Mouse (Mus musculus) kidney, adult 9 months (tissue): ENCODE data around the gene Ifitm2.

Experiments
- DNase-seq: peaks from one replicate; pipeline ENCODE4 v3.0.0; 2022

Ifitm2 gene

DNA sequence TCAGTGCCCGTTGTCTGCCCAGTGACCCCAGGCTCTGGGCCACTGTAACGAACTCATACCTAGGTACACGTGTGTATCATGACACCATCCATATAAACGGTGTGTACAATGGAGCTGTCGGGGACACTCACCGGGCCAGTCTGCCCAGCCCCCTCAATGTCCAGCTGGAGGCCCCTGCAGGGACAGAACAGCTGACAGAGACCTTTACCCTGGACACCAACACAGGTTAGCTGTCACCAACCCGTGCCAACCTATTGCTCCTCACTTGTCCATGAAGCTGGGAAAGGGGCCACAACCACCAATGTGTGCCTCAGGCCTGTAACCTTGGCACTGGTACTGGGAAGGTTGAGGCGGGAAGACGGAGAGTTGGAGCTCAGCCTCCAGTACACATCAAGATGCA lies 13.4 kb downstream of the Ifitm2 start:
- peak; percentile 41 for DNase-seq

DNA sequence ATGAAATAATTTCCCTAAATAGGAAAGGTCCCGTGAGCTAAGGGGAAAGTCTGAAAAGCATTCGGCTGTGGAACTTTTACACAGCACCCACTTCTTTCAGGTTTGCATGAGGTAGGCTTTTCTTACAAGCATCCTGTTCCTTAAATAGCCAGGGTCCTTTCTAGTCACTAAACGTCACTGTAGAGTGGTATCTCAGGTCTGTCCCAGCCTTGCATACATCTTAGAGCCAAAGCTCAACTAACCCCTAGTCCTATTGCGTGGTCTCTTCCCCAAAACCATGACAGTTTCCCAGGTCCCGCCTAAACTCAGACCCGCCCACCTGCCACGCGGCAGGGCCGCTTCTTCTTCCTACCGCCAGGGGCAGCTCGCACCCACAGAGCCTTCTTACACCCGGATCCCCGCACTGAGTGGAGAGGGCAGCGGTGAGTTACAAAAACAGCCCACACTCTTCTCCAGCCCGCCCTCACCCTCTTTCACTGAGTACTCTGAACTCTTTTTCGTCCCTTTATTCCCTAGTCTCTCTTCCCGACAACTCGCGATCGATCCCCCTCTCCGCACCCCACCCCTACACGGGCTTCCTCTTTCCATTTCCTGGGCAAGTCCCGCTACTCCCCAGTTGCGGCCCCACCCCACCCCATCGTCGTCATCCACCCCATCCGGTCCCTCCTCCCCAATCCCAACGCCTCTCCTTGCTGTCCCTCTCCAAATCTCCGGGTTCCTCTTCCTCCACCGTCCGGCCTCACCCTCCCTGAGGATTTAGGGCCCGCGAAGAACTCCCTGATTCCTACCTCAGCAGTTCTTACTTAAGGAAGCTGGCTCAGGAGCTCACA lies 14.3 kb downstream of the Ifitm2 start, which contains the start of gene Pgghg:
Gene Pgghg, plus strand, starts transcription at position 170 of the 830 bp plus-strand sequence.
- DNase-seq, result peak; percentile 87

DNA sequence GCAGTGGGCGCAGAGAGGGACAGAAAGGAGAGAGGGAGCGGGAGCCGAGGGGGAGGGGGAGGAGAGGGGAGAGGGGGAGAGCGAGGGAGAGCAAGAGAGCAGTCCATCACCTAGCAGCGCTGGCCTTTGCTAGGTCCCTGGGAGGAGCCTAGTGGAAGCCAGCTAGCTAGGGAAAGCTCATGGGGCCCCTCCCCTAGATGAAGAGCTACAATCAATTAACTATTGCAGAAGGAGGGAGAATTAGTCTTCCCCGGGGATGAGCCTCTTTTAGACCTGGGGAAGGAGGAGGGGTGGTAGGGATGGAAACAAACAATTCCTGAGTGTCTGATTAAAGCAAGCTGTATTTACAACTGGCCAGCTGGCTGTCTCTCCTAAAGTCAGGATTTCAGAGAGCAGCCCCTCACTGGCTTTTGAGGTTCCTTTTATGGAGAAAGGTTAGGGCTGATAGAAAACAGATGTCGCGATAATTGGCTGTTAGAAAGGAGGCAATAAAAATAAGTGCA lies 16.1 kb downstream of the Ifitm2 start:
- peak; percentile 25 for DNase-seq

DNA sequence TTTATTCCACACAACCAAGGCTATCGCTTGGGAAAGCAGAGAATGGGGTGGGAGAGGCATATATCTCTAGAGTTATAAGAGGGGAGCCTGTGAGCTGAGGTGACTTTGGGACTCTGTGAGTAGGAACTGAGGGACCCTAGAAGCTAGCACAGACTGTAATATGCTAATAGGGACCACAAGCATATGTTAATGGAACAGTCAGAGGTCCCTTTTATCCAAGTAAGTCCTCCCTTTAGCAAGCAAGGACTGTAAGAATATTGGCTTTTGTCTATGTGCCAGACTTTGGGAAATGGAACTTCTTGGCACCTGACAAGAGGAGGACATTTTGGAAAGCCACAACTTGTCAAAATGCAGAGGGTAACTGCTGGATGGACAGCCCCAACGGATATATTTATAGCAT lies 16.9 kb downstream of the Ifitm2 start:
- DNase-seq, result no peak

DNA sequence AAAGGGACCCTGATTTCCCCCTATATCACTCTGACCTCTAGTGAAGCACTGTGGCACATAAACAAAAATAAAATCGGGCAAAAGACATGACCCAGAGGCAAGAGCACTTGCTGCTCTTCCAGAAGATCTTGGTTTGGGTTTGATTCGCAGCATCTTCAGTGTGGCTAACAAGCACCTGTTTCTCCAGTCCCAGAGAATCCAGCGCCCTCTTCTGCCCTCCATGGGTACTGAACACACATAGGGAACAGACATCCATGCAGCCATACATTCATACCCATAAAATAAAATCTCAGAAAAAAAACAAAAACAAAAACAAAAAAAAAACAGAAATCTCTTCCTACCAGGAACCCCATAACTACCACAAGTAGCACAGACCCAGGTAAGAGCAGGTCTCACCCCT lies 17.4 kb downstream of the Ifitm2 start:
- peak; percentile 41 for DNase-seq

DNA sequence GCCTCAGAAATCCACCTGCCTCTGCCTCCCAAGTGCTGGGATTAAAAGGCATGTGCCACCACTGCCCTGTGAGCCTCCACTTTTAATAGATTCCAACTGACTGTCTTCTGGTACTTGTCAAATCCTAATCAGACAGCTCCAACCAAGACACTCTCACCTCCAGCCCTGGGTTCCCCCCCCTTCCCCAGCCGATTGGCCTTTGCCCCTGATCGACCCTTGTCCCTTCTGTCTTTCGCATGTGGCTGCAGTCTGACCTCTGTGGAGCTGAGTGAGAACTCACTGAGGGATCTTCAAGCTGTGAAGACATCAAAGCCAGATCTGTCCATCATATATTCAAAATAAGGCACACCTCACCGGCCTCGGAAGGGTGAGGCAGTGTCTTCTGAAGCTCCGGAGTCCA lies 28.6 kb downstream of the Ifitm2 start:
- no peak for DNase-seq

DNA sequence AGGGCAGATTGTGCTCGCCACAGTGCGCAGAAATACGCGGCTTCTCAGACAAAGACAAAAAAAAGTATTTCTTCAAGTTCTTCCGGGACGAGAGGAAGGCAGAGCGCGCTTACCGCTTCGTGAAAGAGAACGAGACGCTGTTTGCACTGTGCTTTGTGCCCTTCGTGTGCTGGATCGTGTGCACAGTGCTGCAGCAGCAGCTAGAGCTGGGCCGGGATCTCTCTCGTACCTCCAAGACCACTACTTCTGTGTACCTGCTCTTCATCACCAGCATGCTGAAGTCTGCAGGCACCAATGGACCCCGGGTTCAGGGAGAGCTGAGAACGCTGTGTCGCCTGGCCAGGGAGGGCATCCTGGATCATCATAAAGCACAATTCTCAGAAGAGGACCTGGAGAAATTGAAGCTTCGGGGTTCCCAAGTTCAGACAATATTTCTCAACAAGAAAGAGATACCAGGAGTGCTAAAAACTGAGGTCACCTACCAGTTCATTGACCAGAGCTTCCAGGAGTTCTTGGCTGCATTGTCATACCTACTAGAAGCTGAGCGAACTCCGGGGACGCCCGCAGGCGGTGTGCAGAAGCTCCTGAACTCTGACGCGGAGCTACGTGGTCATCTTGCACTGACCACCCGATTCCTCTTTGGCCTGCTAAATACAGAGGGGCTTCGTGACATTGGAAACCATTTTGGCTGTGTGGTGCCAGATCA lies 32.6 kb downstream of the Ifitm2 start:
- no peak for DNase-seq

DNA sequence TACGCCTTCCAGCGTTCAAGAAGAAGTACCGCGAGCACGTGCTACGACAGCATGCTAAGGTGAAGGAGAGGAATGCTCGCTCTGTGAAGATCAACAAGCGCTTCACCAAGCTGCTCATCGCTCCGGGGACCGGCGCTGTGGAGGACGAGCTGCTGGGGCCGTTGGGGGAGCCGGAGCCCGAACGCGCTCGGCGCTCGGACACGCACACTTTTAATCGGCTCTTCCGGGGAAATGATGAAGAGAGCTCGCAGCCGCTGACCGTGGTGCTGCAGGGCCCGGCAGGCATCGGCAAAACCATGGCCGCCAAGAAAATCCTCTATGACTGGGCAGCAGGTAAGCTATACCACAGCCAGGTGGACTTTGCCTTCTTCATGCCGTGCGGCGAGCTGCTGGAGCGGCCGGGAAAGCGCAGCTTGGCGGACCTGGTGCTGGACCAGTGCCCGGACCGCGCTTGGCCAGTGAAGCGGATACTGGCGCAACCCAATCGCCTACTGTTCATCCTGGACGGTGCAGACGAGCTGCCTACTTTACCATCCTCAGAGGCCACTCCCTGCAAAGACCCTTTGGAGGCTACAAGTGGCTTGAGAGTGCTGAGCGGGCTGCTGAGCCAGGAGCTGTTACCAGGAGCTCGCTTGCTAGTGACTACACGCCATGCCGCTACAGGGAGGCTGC lies 33.3 kb downstream of the Ifitm2 start:
- DNase-seq, result peak; percentile 95

DNA sequence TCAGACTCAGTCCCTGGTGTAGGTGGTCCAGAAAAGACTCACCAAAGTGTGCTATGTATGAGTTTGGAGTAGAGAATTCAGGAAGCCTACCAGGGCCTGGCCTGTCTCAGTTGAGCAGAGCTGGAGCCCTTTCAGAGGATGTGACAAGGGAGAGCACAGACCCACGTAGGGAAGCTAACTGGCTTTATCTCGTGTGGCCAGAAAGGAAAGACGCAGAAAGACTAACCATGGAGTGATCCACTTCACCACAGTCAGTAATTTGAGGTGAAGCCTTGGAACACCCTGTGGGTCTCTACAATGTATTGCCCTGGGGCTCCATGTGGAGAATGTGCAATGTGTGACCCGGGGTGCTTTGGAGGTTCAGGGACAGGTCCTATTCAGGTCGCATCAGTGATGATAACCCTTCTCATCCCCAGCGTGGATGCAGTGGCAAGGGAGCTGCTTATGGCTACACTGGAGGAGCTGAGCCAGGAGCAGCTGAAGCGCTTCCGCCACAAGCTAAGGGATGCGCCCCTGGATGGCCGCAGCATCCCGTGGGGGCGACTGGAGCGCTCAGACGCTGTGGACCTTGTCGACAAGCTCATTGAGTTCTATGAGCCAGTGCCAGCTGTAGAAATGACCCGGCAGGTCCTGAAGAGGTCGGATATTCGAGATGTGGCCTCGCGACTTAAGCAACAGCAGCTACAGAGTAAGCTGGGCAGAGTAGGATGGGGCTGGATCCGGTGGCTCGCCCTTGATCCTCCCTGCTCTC lies 34.4 kb downstream of the Ifitm2 start:
- DNase-seq, result peak; percentile 64

DNA sequence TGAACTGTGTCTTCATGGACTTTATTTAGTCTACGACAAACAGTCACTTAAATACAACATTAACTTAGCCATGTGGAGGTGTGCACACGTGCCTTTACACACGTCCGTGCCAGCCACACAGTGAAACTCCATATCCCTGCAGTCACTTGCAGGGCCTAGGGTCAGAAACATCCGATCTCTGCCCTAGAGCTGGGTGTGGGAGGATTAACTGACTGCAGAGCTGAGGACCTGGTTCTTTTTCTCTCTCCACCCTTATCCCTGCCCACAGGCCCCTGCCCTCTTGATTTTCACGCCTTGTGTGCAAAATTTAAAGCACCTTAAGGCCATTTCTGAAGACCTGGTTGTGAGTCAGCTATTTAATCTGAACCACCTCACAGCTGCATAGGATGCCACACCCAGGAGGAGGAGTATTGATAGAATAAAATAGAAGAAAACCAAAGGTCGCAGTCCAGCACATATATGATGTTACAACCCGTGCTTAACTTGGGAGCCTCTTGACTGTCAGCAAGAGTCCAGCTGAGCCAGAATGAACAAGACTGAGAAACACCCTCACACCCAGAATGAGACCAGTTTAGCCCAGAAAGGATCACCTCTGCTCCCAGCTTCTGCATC lies 35.3 kb downstream of the Ifitm2 start, which contains the start of gene Nlrp6:
Gene Nlrp6, plus strand, starts transcription at position 485 of the 612 bp plus-strand sequence.
- DNase-seq, result no peak

DNA sequence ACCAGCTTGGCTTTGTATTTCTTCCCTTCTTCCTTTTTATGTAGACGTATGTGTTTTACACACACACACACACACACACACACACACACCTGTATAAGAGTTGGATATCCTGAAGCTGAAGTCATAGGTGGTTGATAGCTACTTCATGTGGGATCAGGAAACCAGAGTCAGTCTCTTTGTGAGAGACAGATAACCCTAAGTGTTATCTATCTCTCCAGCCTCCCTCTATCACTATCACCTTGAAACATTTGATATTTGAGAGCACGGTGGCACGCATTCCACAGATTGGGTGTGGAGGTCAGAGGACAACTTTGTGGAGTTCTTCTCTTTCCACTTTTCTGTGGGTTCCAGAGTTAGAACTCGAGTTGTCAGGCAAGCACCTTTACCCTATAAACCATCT lies 35.9 kb downstream of the Ifitm2 start:
- no peak for DNase-seq

DNA sequence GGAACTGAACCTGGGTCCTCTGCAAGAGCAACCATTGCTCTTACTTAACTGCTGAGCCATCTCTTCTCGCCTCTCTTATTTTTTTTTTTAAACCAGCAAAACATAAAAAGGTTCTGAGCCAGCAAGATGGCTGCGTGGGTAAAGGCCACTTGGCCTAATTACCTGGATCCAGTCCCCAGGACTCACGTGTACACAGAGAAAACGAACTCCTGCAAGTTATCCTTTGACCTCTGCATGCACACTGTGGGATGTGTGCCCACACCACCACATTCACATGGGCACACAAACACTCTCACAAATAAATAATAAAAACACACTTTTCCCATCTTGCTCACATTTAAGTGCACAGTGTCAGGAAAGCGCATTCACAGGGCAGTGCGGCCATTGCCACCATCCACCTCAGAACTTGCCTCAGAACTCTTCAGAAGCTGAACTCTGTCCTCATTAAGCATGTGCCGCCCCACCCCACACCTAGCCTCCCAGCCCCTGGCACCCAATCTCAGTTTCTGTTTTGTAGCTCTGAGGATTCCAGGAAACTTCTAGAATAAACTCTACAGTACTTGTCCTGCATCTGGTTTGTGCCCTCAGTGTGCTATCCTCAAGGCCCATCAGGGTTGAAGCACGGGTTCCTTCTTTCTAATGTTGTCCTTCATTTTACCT lies 41.6 kb downstream of the Ifitm2 start:
- peak; percentile 91 for DNase-seq

DNA sequence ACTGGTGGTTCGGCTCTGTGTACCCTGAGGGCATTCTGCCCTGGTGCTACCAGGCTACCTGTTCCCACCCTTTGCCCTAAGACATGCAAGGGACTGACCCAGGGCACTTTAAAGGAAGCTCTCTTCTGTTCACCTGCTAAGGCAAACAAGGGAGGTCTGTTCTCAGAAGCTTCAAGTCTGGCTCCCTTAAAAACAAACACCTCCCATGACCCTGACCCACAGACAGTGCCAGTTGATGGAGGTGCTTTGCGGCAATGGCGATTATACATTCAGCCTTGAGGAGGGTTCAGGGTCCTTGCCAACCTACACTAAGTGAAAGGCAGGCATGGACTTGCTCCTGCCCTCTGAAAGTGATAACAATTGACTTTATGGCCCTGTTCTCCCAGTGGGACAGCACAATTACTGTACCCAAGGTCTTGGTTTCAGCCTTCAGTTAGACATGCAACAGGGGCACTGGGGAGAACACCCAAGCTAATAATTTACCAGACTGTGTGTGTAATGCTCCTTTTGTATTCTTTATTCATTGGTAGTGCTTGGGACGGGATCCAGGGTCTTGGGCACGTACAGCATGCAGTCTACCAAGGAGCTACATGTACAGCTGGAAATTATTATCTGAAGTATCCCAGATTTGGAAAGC lies 42.8 kb downstream of the Ifitm2 start:
- peak; percentile 81 for DNase-seq

DNA sequence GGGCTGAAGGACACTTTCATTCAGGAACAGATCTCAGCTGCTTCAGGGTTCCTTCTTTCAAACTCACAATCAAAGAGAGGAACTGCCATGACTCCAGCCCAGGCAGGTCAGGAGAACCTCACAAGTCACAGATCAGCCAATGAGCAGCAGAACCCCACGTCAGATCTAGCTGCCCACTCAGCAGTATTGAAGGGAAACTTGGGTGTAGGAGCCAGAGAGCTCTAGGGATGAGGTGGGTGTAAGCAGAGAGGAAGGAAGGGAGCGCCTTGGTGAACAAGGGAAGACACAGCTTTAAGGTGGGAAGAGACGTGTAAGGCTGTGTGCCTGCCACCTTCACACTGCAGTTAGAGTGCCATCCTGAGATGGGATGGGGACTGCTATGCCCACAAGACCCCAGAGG lies 43.5 kb downstream of the Ifitm2 start:
- DNase-seq, result no peak

DNA sequence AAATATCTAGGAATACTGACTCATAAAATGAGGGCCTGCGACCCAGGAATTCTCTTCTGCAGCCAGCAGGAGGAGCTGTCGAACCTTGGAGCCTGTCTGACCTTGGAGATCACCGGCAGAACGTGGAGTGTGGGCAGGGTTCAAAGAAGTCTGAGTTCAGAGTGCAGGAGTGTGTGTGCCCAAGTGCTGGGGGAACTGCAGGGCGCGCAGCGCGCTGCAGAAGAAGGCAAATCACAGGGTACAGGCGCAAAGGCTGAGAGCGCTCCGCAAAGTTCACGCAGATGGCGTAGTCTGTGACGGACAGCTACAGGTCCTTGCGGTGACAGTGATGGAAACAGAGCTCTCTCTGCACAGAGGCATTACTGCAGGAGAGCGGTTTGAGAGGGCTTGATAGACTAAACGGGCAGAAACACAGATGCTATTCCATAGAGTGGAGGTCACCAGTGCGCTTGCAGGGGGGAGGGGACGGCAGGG lies 47.1 kb downstream of the Ifitm2 start:
- peak; percentile 93 for DNase-seq

DNA sequence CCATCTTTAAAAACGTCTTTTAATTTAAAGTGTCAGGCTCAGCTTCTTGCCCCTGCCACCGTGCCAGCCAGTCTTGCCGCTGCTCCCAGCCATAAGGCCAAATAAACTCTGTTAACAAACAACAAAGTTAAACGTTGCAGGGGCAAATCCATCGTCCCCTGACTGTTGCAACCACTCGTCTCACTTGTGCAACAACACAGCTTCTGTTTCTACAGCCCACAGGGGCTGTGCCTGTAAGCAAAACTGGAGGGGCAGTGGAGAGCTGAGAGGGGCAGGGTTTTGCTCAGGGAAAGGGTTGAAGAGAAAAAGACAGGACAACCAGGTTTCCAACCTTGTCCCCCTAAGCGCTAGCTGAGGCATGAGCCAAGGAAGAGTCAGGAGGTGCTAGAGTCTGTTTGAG lies 47.6 kb downstream of the Ifitm2 start:
- no peak for DNase-seq

DNA sequence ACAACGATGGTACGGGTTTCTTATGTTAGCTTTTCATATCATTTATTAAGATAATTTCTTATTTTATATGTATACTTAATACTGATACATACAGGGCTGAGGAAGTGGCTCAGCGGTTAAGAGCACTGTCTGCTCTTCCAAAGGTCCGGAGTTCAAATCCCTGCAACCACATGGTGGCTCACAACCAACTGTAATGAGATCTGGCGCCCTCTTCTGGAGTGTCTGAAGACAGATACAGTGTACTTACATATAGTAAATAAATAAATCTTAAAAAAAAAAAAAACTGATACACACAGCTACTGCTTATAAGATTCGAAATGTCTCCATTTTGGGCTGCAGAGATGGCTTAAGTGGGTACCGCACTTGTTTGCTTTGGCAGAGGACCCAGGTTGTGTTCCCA lies 48.1 kb downstream of the Ifitm2 start:
- DNase-seq, result no peak

DNA sequence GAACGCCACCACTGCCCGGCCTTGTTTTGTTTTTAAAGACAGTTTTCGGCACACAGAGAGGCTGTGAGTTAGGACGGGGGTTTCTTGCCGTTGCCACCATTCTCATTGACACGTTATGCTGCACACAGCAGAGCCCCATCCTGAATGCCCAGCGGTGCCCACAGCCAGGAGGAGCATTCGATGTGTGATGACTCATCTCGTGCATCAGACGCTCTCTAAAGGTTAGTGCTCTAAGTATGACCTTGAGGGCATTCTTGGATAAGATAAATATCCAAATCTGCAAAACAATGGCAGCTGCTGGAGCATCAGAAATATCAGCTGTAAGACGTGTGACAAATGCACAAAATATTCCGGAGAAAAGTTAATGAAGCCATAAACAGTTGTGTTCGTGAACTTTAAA lies 48.7 kb downstream of the Ifitm2 start:
- no peak for DNase-seq

DNA sequence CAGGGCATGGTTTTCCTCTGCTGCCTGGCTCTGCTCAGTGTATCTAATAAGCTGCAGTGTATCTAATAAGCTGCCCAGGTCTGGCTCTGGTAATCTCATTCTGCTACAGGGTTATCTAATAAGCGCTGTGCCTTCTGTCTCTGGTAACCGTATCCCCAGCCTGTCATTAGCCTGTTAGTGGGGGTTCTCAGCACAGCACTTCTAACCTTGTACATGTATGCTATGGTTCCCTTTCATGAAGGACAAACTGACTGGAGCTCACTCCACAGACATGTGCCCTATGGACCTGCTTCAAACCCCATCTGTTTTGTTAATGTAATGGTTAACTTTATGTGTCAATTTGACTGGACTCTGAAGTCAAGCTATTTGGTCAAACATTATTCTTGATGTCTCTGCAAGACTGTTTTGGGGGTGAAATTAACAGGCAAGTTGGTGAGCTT lies 50.1 kb downstream of the Ifitm2 start:
- DNase-seq, result peak; percentile 88
